Mouse (Mus musculus) forebrain, embryonic 16.5 days (tissue): ENCODE data around the gene Hivep3. TPM values are rescaled to one million over a fixed set of nuclear protein-coding genes. Genes with fewer than 3 reads are reported as not detected.

ENCODE experiments used
- ATAC-seq: fragments of 200-750 bp; cut with Nextera tagmentation; 2 replicates; pipeline ENCODE4 v1.8.0; 2017; ENCODE audit warnings: mild to moderate bottlenecking, moderate library complexity
- H3K27ac ChIP-seq: fragments of 300-500 bp; sonication (generic); 2 replicates; pipeline ENCODE4 v1.5.1; 2014; ENCODE audit warnings: low read length, control low read depth
- H3K27me3 ChIP-seq: fragments of 300-500 bp; sonication (generic); replicated peaks from 2 replicates; pipeline ENCODE4 v1.6.1; 2014; ENCODE audit warnings: low read length; ENCODE audit not compliant: control insufficient read depth, insufficient read depth
- H3K36me3 ChIP-seq: fragments of 300-500 bp; sonication (generic); 2 replicates; pipeline ENCODE4 v1.6.1; 2014; ENCODE audit not compliant: control insufficient read depth, insufficient read depth
- H3K4me1 ChIP-seq: fragments of 300-500 bp; sonication (generic); replicated peaks from 2 replicates; pipeline ENCODE4 v1.6.1; 2014; ENCODE audit warnings: low read length; ENCODE audit not compliant: control insufficient read depth, insufficient read depth
- H3K4me2 ChIP-seq: fragments of 300-500 bp; sonication (generic); 2 replicates; pipeline ENCODE4 v1.6.1; 2014; ENCODE audit warnings: mild to moderate bottlenecking, low read length, control low read depth
- H3K4me3 ChIP-seq: fragments of 300-500 bp; sonication (generic); replicated peaks from 2 replicates; pipeline ENCODE4 v1.5.1; 2014; ENCODE audit warnings: mild to moderate bottlenecking, low read length, control low read depth
- H3K9ac ChIP-seq: fragments of 300-500 bp; sonication (generic); replicated peaks from 2 replicates; pipeline ENCODE4 v1.6.1; 2014; ENCODE audit warnings: low read depth, low read length, control low read depth
- H3K9me3 ChIP-seq: fragments of 300-500 bp; sonication (generic); 2 replicates; pipeline ENCODE4 v1.6.1; 2016; ENCODE audit warnings: low read length; ENCODE audit not compliant: control insufficient read depth
- WGBS: fragments of 180-500 bp; shearing (Covaris S2); extraction: QIAGEN DNeasy Blood & Tissue Kit; methylation state at CpG from one replicate; pipeline ENCODE4 v1.1.7; 2014; 5-methylcytosine and 5-hydroxymethylcytosine counted together
- polyA plus RNA-seq: library from polyadenylated mRNA; unstranded; fragments of >200 nt; fragmentation: Nextera tagmentation; extraction: Ambion mirVana; gene quantifications from 2 replicates; pipeline ENCODE4 v1.2.1, GENCODE M21; 2015

The Hivep3 gene
- polyA plus RNA-seq, 1 experiment from 2014 or later: 26.4 TPM

GRCm38 (mm10) chr4:119825956-119826355 lies 92.4 kb downstream of the Hivep3 start:
- Histone ChIP-seq H3K4me3 (no peak overlapping the region), H3K36me3 (no peaks in the 10 kb centered on the region), H3K27ac (no peak overlapping the region), H3K9ac (no peak overlapping the region), H3K4me1 (no peaks in the 10 kb centered on the region), H3K4me2 (no peak overlapping the region), H3K27me3 (no peaks in the 10 kb centered on the region), H3K9me3 (no peaks in the 10 kb centered on the region)
- ATAC-seq: no peak
- 77% methylated on average over 3 of the region's 3 CpGs for WGBS

DNA sequence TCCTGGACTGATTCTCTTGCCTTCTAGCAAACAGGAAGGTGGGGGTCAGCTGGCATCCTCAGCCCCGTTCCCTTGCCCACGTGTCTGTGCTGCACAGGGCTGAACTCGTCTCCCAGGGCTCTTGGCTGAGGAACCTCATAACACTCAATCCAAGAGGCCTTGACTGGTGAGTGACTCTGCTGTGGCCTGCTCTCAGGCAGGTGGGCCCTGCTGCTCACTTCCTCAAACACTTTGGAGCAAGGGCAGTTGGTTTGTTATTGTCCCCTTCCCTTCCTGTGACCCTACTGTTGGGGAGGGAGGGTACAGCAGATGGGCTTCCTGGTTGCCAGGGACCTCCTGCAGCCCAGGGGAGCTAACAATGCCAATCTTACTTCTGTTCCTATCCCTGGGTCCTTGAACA lies 94.8 kb downstream of the Hivep3 start:
- Histone ChIP-seq H3K36me3 (no peaks in the 10 kb centered on the region), H3K27ac (no peak overlapping the region), H3K27me3 (no peaks in the 10 kb centered on the region), H3K9ac (no peak overlapping the region), H3K9me3 (no peaks in the 10 kb centered on the region), H3K4me1 (no peaks in the 10 kb centered on the region), H3K4me2 (no peak overlapping the region), H3K4me3 (no peak overlapping the region)
- WGBS: 88% methylated on average over 3 of the region's 3 CpGs
- no peak for ATAC-seq

GRCm38 (mm10) chr4:119828996-119829395 lies 95.4 kb downstream of the Hivep3 start:
- Histone ChIP-seq H3K9me3 (no peaks in the 10 kb centered on the region), H3K9ac (no peak overlapping the region), H3K27me3 (no peaks in the 10 kb centered on the region), H3K4me3 (no peak overlapping the region), H3K4me1 (no peaks in the 10 kb centered on the region), H3K4me2 (no peak overlapping the region), H3K27ac (no peak overlapping the region), H3K36me3 (no peaks in the 10 kb centered on the region)
- 83% methylated on average over 4 of the region's 4 CpGs for WGBS
- ATAC-seq: no peak

DNA sequence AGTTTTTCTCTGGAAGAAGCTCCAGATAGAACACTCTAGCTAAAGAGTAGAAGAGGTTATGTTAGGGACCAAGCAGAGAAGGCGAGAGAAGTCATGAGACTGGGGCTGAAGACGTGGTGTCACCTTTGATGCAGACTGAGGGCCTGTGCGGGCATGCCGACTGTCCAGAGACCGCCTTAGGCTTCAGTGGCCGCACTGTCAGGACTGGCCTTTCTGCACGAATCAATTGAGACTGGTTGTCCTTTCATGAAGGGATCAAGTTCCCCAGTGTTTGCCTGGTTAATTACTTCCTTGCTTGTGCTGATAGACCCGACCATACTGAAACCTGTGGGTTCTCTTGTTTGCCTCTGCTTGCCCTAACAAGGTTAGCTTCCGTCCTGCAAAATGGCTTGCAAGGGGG lies 99.7 kb downstream of the Hivep3 start:
- Histone ChIP-seq H3K27ac (no peak overlapping the region), H3K9me3 (no peaks in the 10 kb centered on the region), H3K4me3 (no peak overlapping the region), H3K4me1 (0 out of 2 replicates have a peak, but pooled peaks cover 3% of the 10 kb centered on the region), H3K36me3 (no peaks in the 10 kb centered on the region), H3K4me2 (no peak overlapping the region), H3K9ac (no peak overlapping the region), H3K27me3 (no peaks in the 10 kb centered on the region)
- ATAC-seq: no peak
- 65% methylated on average over 9 of the region's 9 CpGs for WGBS

DNA sequence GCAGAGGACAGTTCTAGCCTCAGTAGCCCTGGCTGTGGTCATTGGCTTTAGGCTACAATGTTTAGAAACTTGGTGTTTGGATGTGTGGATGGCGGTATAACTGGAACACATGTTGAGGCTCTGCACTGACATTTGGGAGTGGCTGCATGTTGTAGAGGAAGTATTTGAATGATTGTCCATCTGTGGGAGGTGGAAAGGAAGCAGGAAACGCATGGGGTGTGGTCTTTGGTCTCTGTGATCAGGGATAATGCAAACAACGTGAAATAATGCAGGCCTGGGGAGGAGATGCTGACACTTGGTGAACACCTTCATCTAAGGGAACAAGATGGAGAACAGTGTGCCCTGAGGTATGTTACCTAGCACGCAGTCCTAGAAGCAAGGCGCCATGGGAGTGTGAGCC lies 100.3 kb downstream of the Hivep3 start:
- Histone ChIP-seq H3K4me2 (no peak overlapping the region), H3K9me3 (no peaks in the 10 kb centered on the region), H3K27me3 (no peaks in the 10 kb centered on the region), H3K4me1 (0 out of 2 replicates have a peak, but pooled peaks cover 3% of the 10 kb centered on the region), H3K4me3 (no peak overlapping the region), H3K27ac (no peak overlapping the region), H3K36me3 (no peaks in the 10 kb centered on the region), H3K9ac (no peak overlapping the region)
- no peak for ATAC-seq
- whole genome bisulfite sequencing: 84% methylated on average over 5 of the region's 5 CpGs

GRCm38 (mm10) chr4:119836181-119836580 lies 102.6 kb downstream of the Hivep3 start:
- WGBS: 89% methylated on average over 3 of the region's 3 CpGs
- Histone ChIP-seq H3K36me3 (no peaks in the 10 kb centered on the region), H3K4me3 (no peak overlapping the region), H3K4me1 (0 out of 2 replicates have a peak, but pooled peaks cover 3% of the 10 kb centered on the region), H3K9me3 (no peaks in the 10 kb centered on the region), H3K27ac (no peak overlapping the region), H3K27me3 (no peaks in the 10 kb centered on the region), H3K4me2 (no peak overlapping the region), H3K9ac (no peak overlapping the region)
- no peak for ATAC-seq

- Histone ChIP-seq H3K9me3 (no peaks in the 10 kb centered on the region), H3K36me3 (no peaks in the 10 kb centered on the region), H3K4me1 (0 out of 2 replicates have a peak, but pooled peaks cover 3% of the 10 kb centered on the region), H3K4me3 (no peak overlapping the region), H3K9ac (no peak overlapping the region), H3K4me2 (no peak overlapping the region), H3K27ac (no peak overlapping the region), H3K27me3 (no peaks in the 10 kb centered on the region)
- WGBS: 87% methylated on average over 1 of the region's 1 CpGs
- ATAC-seq: no peak
These were observed 104.0 kb downstream of the Hivep3 start for GRCm38 (mm10) chr4:119837505-119838065.

GRCm38 (mm10) chr4:119838308-119838707 lies 104.7 kb downstream of the Hivep3 start:
- H3K4me2 ChIP-seq: no peak overlapping the region
- no peak overlapping the region for H3K4me3 ChIP-seq
- no peak overlapping the region for H3K9ac ChIP-seq
- H3K9me3 ChIP-seq: no peaks in the 10 kb centered on the region
- no peak for ATAC-seq
- no peak overlapping the region for H3K27ac ChIP-seq
- H3K27me3 ChIP-seq: no peaks in the 10 kb centered on the region
- WGBS: 82% methylated on average over 2 of the region's 2 CpGs
- H3K4me1 ChIP-seq: 0 out of 2 replicates have a peak, but pooled peaks cover 3% of the 10 kb centered on the region
- no peaks in the 10 kb centered on the region for H3K36me3 ChIP-seq

- no peak for ATAC-seq
- Histone ChIP-seq H3K4me2 (no peak overlapping the region), H3K4me3 (no peak overlapping the region), H3K27ac (no peak overlapping the region), H3K4me1 (no peaks in the 10 kb centered on the region), H3K9ac (no peak overlapping the region), H3K36me3 (no peaks in the 10 kb centered on the region), H3K27me3 (no peaks in the 10 kb centered on the region), H3K9me3 (no peaks in the 10 kb centered on the region)
- WGBS: 67% methylated on average over 3 of the region's 3 CpGs
These were observed 109.7 kb downstream of the Hivep3 start for GRCm38 (mm10) chr4:119843294-119843693.

DNA sequence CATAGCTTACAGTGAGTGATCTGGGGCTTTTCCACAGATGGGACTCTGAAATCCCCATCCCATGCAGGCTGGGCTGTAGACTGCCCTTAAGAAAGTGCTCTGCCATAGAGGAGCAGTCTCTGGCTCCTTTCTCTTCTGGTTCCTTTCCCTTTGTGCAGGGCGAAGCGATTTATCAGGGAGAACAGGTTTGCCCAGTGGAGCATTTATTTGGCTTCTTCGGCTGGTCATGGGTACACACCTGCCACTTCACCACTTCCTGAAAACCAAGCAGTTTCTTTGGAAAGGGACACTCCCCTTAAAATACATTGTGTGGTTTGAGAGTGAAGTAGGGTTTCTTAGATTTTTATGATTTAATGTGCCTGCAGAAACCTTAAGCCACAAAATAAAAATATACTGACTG lies 110.7 kb downstream of the Hivep3 start:
- WGBS: 92% methylated on average over 3 of the region's 3 CpGs
- H3K9ac ChIP-seq: no peak overlapping the region

More for the DNA sequence above, 110.7 kb downstream of the Hivep3 start:
- H3K9me3 ChIP-seq: no peaks in the 10 kb centered on the region
- no peaks in the 10 kb centered on the region for H3K4me1 ChIP-seq
- ATAC-seq: no peak
- H3K36me3 ChIP-seq: no peaks in the 10 kb centered on the region
- no peak overlapping the region for H3K4me2 ChIP-seq
- no peaks in the 10 kb centered on the region for H3K27me3 ChIP-seq
- no peak overlapping the region for H3K4me3 ChIP-seq
- H3K27ac ChIP-seq: no peak overlapping the region
